Mouse (Mus musculus) CH12.LX (cell line): ENCODE measurements around the gene Cds1.

Source experiments
- CHD1 ChIP-seq: IDR thresholded peaks from 2 replicates; pipeline ENCODE4 v1.6.1; 2012; ENCODE audit warnings: low read depth, low read length, improper control_type of control experiment, inconsistent platforms
- CTCF ChIP-seq, 2 experiments: IDR thresholded peaks in 1 of 2; conservative IDR thresholded peaks in 1 of 2; 2 replicates each; pipeline ENCODE4 v1.5.1; 2011 to 2012; ENCODE audit warnings: low read depth in 2 of 2, low read length in 2 of 2, improper control_type of control experiment in 1 of 2, inconsistent platforms in 1 of 2, mild to moderate bottlenecking in 1 of 2, moderate library complexity in 1 of 2
- E2F4 ChIP-seq: IDR thresholded peaks from 2 replicates; pipeline ENCODE4 v1.6.1; 2011; ENCODE audit warnings: low read depth, low read length, improper control_type of control experiment; ENCODE audit not compliant: insufficient replicate concordance
- EP300 ChIP-seq: IDR thresholded peaks from 2 replicates; pipeline ENCODE4 v1.6.1; 2011; ENCODE audit warnings: low read length, improper control_type of control experiment
- JUN ChIP-seq: IDR thresholded peaks from 2 replicates; pipeline ENCODE4 v1.6.1; 2011; ENCODE audit warnings: low read depth, mild to moderate bottlenecking, low read length, improper control_type of control experiment, moderate library complexity; ENCODE audit not compliant: insufficient read depth
- JUND ChIP-seq: conservative IDR thresholded peaks from 2 replicates; pipeline ENCODE4 v1.6.1; 2011; ENCODE audit warnings: low read depth, low read length, improper control_type of control experiment
- MXI1 ChIP-seq: IDR thresholded peaks from 2 replicates; pipeline ENCODE4 v1.6.1; 2011; ENCODE audit warnings: mild to moderate bottlenecking, low read depth, low read length, improper control_type of control experiment
- NELFE ChIP-seq: IDR thresholded peaks from 2 replicates; pipeline ENCODE4 v1.6.1; 2011; ENCODE audit warnings: low read depth, low read length, improper control_type of control experiment
- NRF1 ChIP-seq: IDR thresholded peaks from 2 replicates; pipeline ENCODE4 v1.6.1; 2014; ENCODE audit warnings: low read depth, mild to moderate bottlenecking, inconsistent platforms, low read length, improper control_type of control experiment, moderate library complexity
- POLR2A ChIP-seq: IDR thresholded peaks from 2 replicates; pipeline ENCODE4 v1.6.1; 2011; ENCODE audit warnings: low read depth, mild to moderate bottlenecking, improper control_type of control experiment, low read length
- POLR2AphosphoS2 ChIP-seq: IDR thresholded peaks from 2 replicates; pipeline ENCODE4 v1.6.1; 2011; ENCODE audit warnings: low read depth, low read length, improper control_type of control experiment
- USF1 ChIP-seq: IDR thresholded peaks from 2 replicates; pipeline ENCODE4 v1.6.1; 2014; ENCODE audit warnings: low read depth, mild to moderate bottlenecking, inconsistent platforms, low read length, improper control_type of control experiment
- ZC3H11A ChIP-seq: IDR thresholded peaks from 2 replicates; pipeline ENCODE4 v1.6.1; 2012; ENCODE audit warnings: low read depth, mild to moderate bottlenecking, inconsistent platforms, low read length, improper control_type of control experiment
- ZMIZ1 ChIP-seq: IDR thresholded peaks from 2 replicates; pipeline ENCODE4 v1.6.1; 2012; ENCODE audit warnings: low read depth, mild to moderate bottlenecking, inconsistent platforms, low read length, improper control_type of control experiment

DNA sequence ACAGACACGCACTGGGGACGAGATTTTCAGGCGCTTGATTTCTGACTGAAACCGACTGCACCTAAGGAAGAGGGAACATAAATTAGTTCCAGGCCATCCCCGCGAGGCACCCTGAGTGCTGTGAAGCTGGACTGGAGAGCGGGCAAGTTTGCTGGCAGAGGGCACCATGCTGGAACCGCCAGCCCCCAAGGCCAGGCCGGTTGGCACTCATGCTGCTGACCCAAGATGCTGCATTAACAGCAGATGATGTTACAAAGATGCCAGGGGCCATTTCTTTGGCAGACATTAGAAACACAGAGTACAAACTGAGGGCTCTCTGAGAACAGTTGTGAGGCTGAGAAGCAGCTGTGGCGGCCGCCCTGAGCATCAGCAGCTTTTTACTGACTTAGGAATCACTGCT is 71.3 kb downstream of the Cds1 start:
- TF ChIP-seq CTCF (conservative IDR thresholded peaks at IDR 0.05 in 1 of 2, IDR thresholded peaks at IDR 0.05 in 1 of 2; ENCODE audit: low read depth in 2 of 2, low read length in 2 of 2) (no peak), POLR2A (no peak), JUND (no peak), NELFE (no peak), POLR2AphosphoS2 (no peak), EP300 (no peak), E2F4 (no peak), ZC3H11A (no peak), MXI1 (no peak), USF1 (no peak), NRF1 (no peak), CHD1 (no peak), JUN (no peak), ZMIZ1 (no peak)
